Mouse (Mus musculus) ovary, postnatal 10 days (tissue): ENCODE data around the gene Fam204a.
A peak's percentile ranks its signal among the peaks of the same experiment; 100 is the strongest.

ENCODE experiments used
- DNase-seq: peaks from one replicate; pipeline ENCODE4 v3.0.0; 2022; ENCODE audit warnings: low spot score

The Fam204a gene

GRCm38 (mm10) chr19:60225899-60226844 lies at the start of gene Fam204a:
TSS of gene Fam204a (minus strand) at chr19:60226701.
- DNase-seq = peak; percentile 98

GRCm38 (mm10) chr19:60265789-60266188 lies 39.3 kb upstream of the Fam204a start:
- DNase-seq = no peak

GRCm38 (mm10) chr19:60260689-60261088 lies 34.2 kb upstream of the Fam204a start:
- no peak for DNase-seq

- DNase-seq = no peak
These were observed 25.5 kb upstream of the Fam204a start for GRCm38 (mm10) chr19:60252021-60252420.

GRCm38 (mm10) chr19:60251197-60251596 lies 24.7 kb upstream of the Fam204a start:
- no peak for DNase-seq

GRCm38 (mm10) chr19:60245250-60245649 lies 18.7 kb upstream of the Fam204a start:
- no peak for DNase-seq

- no peak for DNase-seq
These were observed 16.1 kb upstream of the Fam204a start for GRCm38 (mm10) chr19:60242620-60243019.

GRCm38 (mm10) chr19:60241916-60242602 lies 15.6 kb upstream of the Fam204a start:
- no peak for DNase-seq

- DNase-seq = no peak
These were observed 5.0 kb upstream of the Fam204a start for GRCm38 (mm10) chr19:60231542-60231941.

GRCm38 (mm10) chr19:60226845-60227235 lies 339 bp upstream of the Fam204a start:
- DNase-seq = no peak

GRCm38 (mm10) chr19:60219395-60219794 lies 7.1 kb downstream of the Fam204a start:
- DNase-seq = no peak

- no peak for DNase-seq
These were observed 8.5 kb downstream of the Fam204a start for GRCm38 (mm10) chr19:60217985-60218384.

- DNase-seq = no peak
These were observed 18.3 kb downstream of the Fam204a start for GRCm38 (mm10) chr19:60208173-60208572.

- no peak for DNase-seq
These were observed 22.3 kb downstream of the Fam204a start for GRCm38 (mm10) chr19:60204176-60204575.

GRCm38 (mm10) chr19:60200294-60200693 lies 26.2 kb downstream of the Fam204a start:
- DNase-seq = no peak

GRCm38 (mm10) chr19:60199152-60199551 lies 27.3 kb downstream of the Fam204a start:
- DNase-seq = no peak

GRCm38 (mm10) chr19:60192790-60193189 lies 33.7 kb downstream of the Fam204a start:
- no peak for DNase-seq

GRCm38 (mm10) chr19:60189206-60189605 lies 37.3 kb downstream of the Fam204a start:
- DNase-seq = no peak

- no peak for DNase-seq
These were observed 43.6 kb downstream of the Fam204a start for GRCm38 (mm10) chr19:60182901-60183300.

GRCm38 (mm10) chr19:60182171-60182570 lies 44.3 kb downstream of the Fam204a start:
- no peak for DNase-seq

GRCm38 (mm10) chr19:60178771-60179563 lies 47.5 kb downstream of the Fam204a start:
- no peak for DNase-seq

GRCm38 (mm10) chr19:60165417-60165816 lies 61.1 kb downstream of the Fam204a start:
- no peak for DNase-seq
